Mouse (Mus musculus): ENCODE measurements around the gene Aif1l. TPM values are rescaled to one million over a fixed set of nuclear protein-coding genes. Genes with fewer than 3 reads are reported as not detected.

The Aif1l gene
- total and polyA plus RNA-seq, 3 experiments: 0.22 TPM; not detected in 2

- Histone ChIP-seq H3K4me1 (ENCODE audit: insufficient read depth, low read depth, low read length) (peaks cover 2% of the 10 kb centered on the region; the same call in 1 of the 2 replicates), H3K4me3 (ENCODE audit: low read depth, low read length) (no peak overlapping the region), H3K9me3 (replicated peaks) (no peaks in the 10 kb centered on the region), H3K36me3 (replicated peaks) (no peaks in the 10 kb centered on the region), H3K27me3 (ENCODE audit: insufficient read depth, low read length) (peaks cover 53% of the 10 kb centered on the region)
- ATAC-seq (ENCODE audit: extremely low read depth, insufficient number of reproducible peaks, low FRiP score, poor library complexity, severe bottlenecking) (no peak), DNase-seq (ENCODE audit: low spot score) (no peak)
- TF ChIP-seq CTCF (IDR thresholded peaks at IDR 0.05; ENCODE audit: low read depth, low read length): no peak
Observed at GRCm38 (mm10) chr2:31945580-31945979, 4.4 kb upstream of the Aif1l start.

GRCm38 (mm10) chr2:31948392-31948791, 1.5 kb upstream of the Aif1l start:
- ATAC-seq (ENCODE audit: extremely low read depth, insufficient number of reproducible peaks, low FRiP score, poor library complexity, severe bottlenecking) (no peak), DNase-seq (ENCODE audit: low spot score) (no peak)
- H3K4me1 ChIP-seq (ENCODE audit: insufficient read depth, low read depth, low read length): peaks cover 2% of the 10 kb centered on the region; the same call in 1 of the 2 replicates

GRCm38 (mm10) chr2:31948801-31949200, 1.1 kb upstream of the Aif1l start:
- ATAC-seq (ENCODE audit: extremely low read depth, insufficient number of reproducible peaks, low FRiP score, poor library complexity, severe bottlenecking) (no peak), DNase-seq (ENCODE audit: low spot score) (no peak)
- Histone ChIP-seq H3K9me3 (replicated peaks) (no peaks in the 10 kb centered on the region), H3K4me3 (ENCODE audit: low read depth, low read length) (no peak overlapping the region), H3K27me3 (ENCODE audit: insufficient read depth, low read length) (peaks cover 72% of the 10 kb centered on the region), H3K36me3 (replicated peaks) (no peaks in the 10 kb centered on the region), H3K4me1 (ENCODE audit: insufficient read depth, low read depth, low read length) (peaks cover 2% of the 10 kb centered on the region; the same call in 1 of the 2 replicates)
- TF ChIP-seq TAL1 (conservative IDR thresholded peaks at IDR 0.05; ENCODE audit: low read depth, low read length) (no peak), CTCF (IDR thresholded peaks at IDR 0.05; ENCODE audit: low read depth, low read length) (no peak)

More at GRCm38 (mm10) chr2:31948392-31948791, 1.5 kb upstream of the Aif1l start:
- Histone ChIP-seq H3K36me3 (replicated peaks) (no peaks in the 10 kb centered on the region), H3K27me3 (ENCODE audit: insufficient read depth, low read length) (peaks cover 69% of the 10 kb centered on the region), H3K9me3 (replicated peaks) (no peaks in the 10 kb centered on the region), H3K4me3 (ENCODE audit: low read depth, low read length) (no peak overlapping the region)
- no peak for TF ChIP-seq POLR2AphosphoS5 (IDR thresholded peaks at IDR 0.05; ENCODE audit: insufficient replicate concordance, low read depth, low read length)

GRCm38 (mm10) chr2:31950966-31951365, 1.0 kb downstream of the Aif1l start:
- H3K4me1 ChIP-seq (ENCODE audit: insufficient read depth, low read depth, low read length): peaks cover 2% of the 10 kb centered on the region; the same call in 1 of the 2 replicates
- H3K36me3 ChIP-seq (replicated peaks): no peaks in the 10 kb centered on the region
- no peaks in the 10 kb centered on the region for H3K9me3 ChIP-seq (replicated peaks)
- no peak for DNase-seq (ENCODE audit: low spot score)
- peaks cover 64% of the 10 kb centered on the region for H3K27me3 ChIP-seq (ENCODE audit: insufficient read depth, low read length)
- TF ChIP-seq GATA2 (IDR thresholded peaks at IDR 0.05; ENCODE audit: borderline replicate concordance, low read depth, low read length) (no peak), GATA1 (IDR thresholded peaks at IDR 0.05; ENCODE audit: borderline replicate concordance, low read length) (no peak), POLR2AphosphoS5 (IDR thresholded peaks at IDR 0.05; ENCODE audit: insufficient replicate concordance, low read depth, low read length) (no peak), CTCF (IDR thresholded peaks at IDR 0.05; ENCODE audit: low read depth, low read length) (no peak), TAL1 (conservative IDR thresholded peaks at IDR 0.05; ENCODE audit: low read depth, low read length) (no peak)
- ATAC-seq (ENCODE audit: extremely low read depth, insufficient number of reproducible peaks, low FRiP score, poor library complexity, severe bottlenecking): no peak
- H3K4me3 ChIP-seq (ENCODE audit: low read depth, low read length): no peak overlapping the region

GRCm38 (mm10) chr2:31952236-31952635, 2.3 kb downstream of the Aif1l start:
- no peak for TF ChIP-seq CTCF (IDR thresholded peaks at IDR 0.05; ENCODE audit: low read depth, low read length)
- TF ChIP-seq GATA2 (IDR thresholded peaks at IDR 0.05; ENCODE audit: borderline replicate concordance, low read depth, low read length): no peak
- TF ChIP-seq GATA1 (IDR thresholded peaks at IDR 0.05; ENCODE audit: borderline replicate concordance, low read length): no peak
- no peak for TF ChIP-seq TAL1 (conservative IDR thresholded peaks at IDR 0.05; ENCODE audit: low read depth, low read length)
- Histone ChIP-seq H3K27me3 (ENCODE audit: insufficient read depth, low read length) (peaks cover 62% of the 10 kb centered on the region), H3K4me3 (ENCODE audit: low read depth, low read length) (no peak overlapping the region), H3K4me1 (ENCODE audit: insufficient read depth, low read depth, low read length) (peaks cover 2% of the 10 kb centered on the region; the same call in 1 of the 2 replicates), H3K36me3 (replicated peaks) (no peaks in the 10 kb centered on the region), H3K9me3 (replicated peaks) (no peaks in the 10 kb centered on the region)
- DNase-seq (ENCODE audit: low spot score): no peak
- no peak for ATAC-seq (ENCODE audit: extremely low read depth, insufficient number of reproducible peaks, low FRiP score, poor library complexity, severe bottlenecking)

GRCm38 (mm10) chr2:31952725-31953124, 2.8 kb downstream of the Aif1l start:
- no peaks in the 10 kb centered on the region for H3K36me3 ChIP-seq (replicated peaks)
- TF ChIP-seq CTCF (IDR thresholded peaks at IDR 0.05; ENCODE audit: low read depth, low read length) (no peak), GATA2 (IDR thresholded peaks at IDR 0.05; ENCODE audit: borderline replicate concordance, low read depth, low read length) (no peak), TAL1 (conservative IDR thresholded peaks at IDR 0.05; ENCODE audit: low read depth, low read length) (no peak), POLR2AphosphoS5 (IDR thresholded peaks at IDR 0.05; ENCODE audit: insufficient replicate concordance, low read depth, low read length) (no peak), GATA1 (IDR thresholded peaks at IDR 0.05; ENCODE audit: borderline replicate concordance, low read length) (no peak)
- H3K4me1 ChIP-seq (ENCODE audit: insufficient read depth, low read depth, low read length): peaks cover 2% of the 10 kb centered on the region; the same call in 1 of the 2 replicates
- H3K4me3 ChIP-seq (ENCODE audit: low read depth, low read length): no peak overlapping the region
- ATAC-seq (ENCODE audit: extremely low read depth, insufficient number of reproducible peaks, low FRiP score, poor library complexity, severe bottlenecking) (no peak), DNase-seq (ENCODE audit: low spot score) (no peak)
- no peaks in the 10 kb centered on the region for H3K9me3 ChIP-seq (replicated peaks)
- H3K27me3 ChIP-seq (ENCODE audit: insufficient read depth, low read length): peaks cover 66% of the 10 kb centered on the region

- Histone ChIP-seq H3K4me3 (ENCODE audit: low read depth, low read length) (no peak overlapping the region), H3K36me3 (replicated peaks) (no peaks in the 10 kb centered on the region), H3K9me3 (replicated peaks) (no peaks in the 10 kb centered on the region), H3K4me1 (ENCODE audit: insufficient read depth, low read depth, low read length) (peaks cover 2% of the 10 kb centered on the region; the same call in 1 of the 2 replicates), H3K27me3 (ENCODE audit: insufficient read depth, low read length) (peaks cover 61% of the 10 kb centered on the region)
- no peak for DNase-seq (ENCODE audit: low spot score)
- no peak for ATAC-seq (ENCODE audit: extremely low read depth, insufficient number of reproducible peaks, low FRiP score, poor library complexity, severe bottlenecking)
- TF ChIP-seq CTCF (IDR thresholded peaks at IDR 0.05; ENCODE audit: low read depth, low read length) (no peak), POLR2AphosphoS5 (IDR thresholded peaks at IDR 0.05; ENCODE audit: insufficient replicate concordance, low read depth, low read length) (no peak), GATA2 (IDR thresholded peaks at IDR 0.05; ENCODE audit: borderline replicate concordance, low read depth, low read length) (no peak), GATA1 (IDR thresholded peaks at IDR 0.05; ENCODE audit: borderline replicate concordance, low read length) (no peak), TAL1 (conservative IDR thresholded peaks at IDR 0.05; ENCODE audit: low read depth, low read length) (no peak)
Observed at GRCm38 (mm10) chr2:31953687-31954086, 3.7 kb downstream of the Aif1l start.
